Mouse (Mus musculus) heart, embryonic 11.5 days (tissue): ENCODE data around the gene Gpc5. TPM values are rescaled to one million over a fixed set of nuclear protein-coding genes. Genes with fewer than 3 reads are reported as not detected.

Source experiments
- ATAC-seq: fragments of 200-750 bp; cut with Nextera tagmentation; replicated peaks from 2 replicates; pipeline ENCODE4 v1.8.0; 2017; ENCODE audit warnings: moderate library complexity; ENCODE audit not compliant: insufficient number of reproducible peaks, low FRiP score, low TSS enrichment
- H3K27ac ChIP-seq: fragments of 300-500 bp; sonication (generic); 2 replicates; pipeline ENCODE4 v1.5.1; 2014; ENCODE audit warnings: mild to moderate bottlenecking, low read depth, low read length
- H3K27me3 ChIP-seq: fragments of 300-500 bp; sonication (generic); 2 replicates; pipeline ENCODE4 v1.6.1; 2014; ENCODE audit warnings: mild to moderate bottlenecking, low read length, mixed read lengths; ENCODE audit not compliant: control insufficient read depth, insufficient read depth
- H3K36me3 ChIP-seq: fragments of 300-500 bp; sonication (generic); 2 replicates; pipeline ENCODE4 v1.6.1; 2014; ENCODE audit warnings: mild to moderate bottlenecking, low read length, moderate library complexity, mixed read lengths; ENCODE audit not compliant: control insufficient read depth, insufficient read depth
- H3K4me1 ChIP-seq: fragments of 300-500 bp; sonication (generic); 2 replicates; pipeline ENCODE4 v1.6.1; 2014; ENCODE audit warnings: low read length; ENCODE audit not compliant: control insufficient read depth, insufficient read depth
- H3K4me2 ChIP-seq: fragments of 300-500 bp; sonication (generic); 2 replicates; pipeline ENCODE4 v1.6.1; 2014; ENCODE audit warnings: mild to moderate bottlenecking, moderate library complexity
- H3K4me3 ChIP-seq: fragments of 300-500 bp; sonication (generic); 2 replicates; pipeline ENCODE4 v1.5.1; 2014; ENCODE audit warnings: low read depth, low read length
- H3K9ac ChIP-seq: fragments of 300-500 bp; sonication (generic); 2 replicates; pipeline ENCODE4 v1.6.1; 2014; ENCODE audit warnings: mild to moderate bottlenecking, low read depth, low read length, moderate library complexity
- H3K9me3 ChIP-seq: fragments of 300-500 bp; sonication (generic); replicated peaks from 2 replicates; pipeline ENCODE4 v1.6.1; 2016; ENCODE audit warnings: low read length; ENCODE audit not compliant: control insufficient read depth
- WGBS: fragments of 180-500 bp; shearing (Covaris S2); extraction: QIAGEN DNeasy Blood & Tissue Kit; methylation state at CpG from one replicate; pipeline ENCODE4 v1.1.7; 2014; ENCODE audit not compliant: insufficient replicate concordance; 5-methylcytosine and 5-hydroxymethylcytosine counted together
- polyA plus RNA-seq: library from polyadenylated mRNA; unstranded; fragments of >200 nt; fragmentation: Nextera tagmentation; extraction: Ambion mirVana; gene quantifications from 2 replicates; pipeline ENCODE4 v1.2.1, GENCODE M21; 2014

Gpc5 gene
- polyA plus RNA-seq, 1 experiment from 2014 or later = 0.53 TPM

GRCm38 (mm10) chr14:115831219-115831755, 739.3 kb downstream of the Gpc5 start:
- Histone ChIP-seq H3K27ac (no peak overlapping the region), H3K4me1 (no peaks in the 10 kb centered on the region), H3K9ac (no peak overlapping the region), H3K4me3 (no peak overlapping the region), H3K9me3 (no peaks in the 10 kb centered on the region), H3K36me3 (no peaks in the 10 kb centered on the region), H3K4me2 (no peak overlapping the region), H3K27me3 (no peaks in the 10 kb centered on the region)
- WGBS = under 1% methylated on average over 7 of the region's 7 CpGs
- no peak for ATAC-seq

- Histone ChIP-seq H3K4me2 (no peak overlapping the region), H3K4me3 (no peak overlapping the region), H3K4me1 (no peaks in the 10 kb centered on the region), H3K9me3 (no peaks in the 10 kb centered on the region), H3K27me3 (no peaks in the 10 kb centered on the region), H3K36me3 (no peaks in the 10 kb centered on the region), H3K9ac (no peak overlapping the region), H3K27ac (no peak overlapping the region)
- 71% methylated on average over 10 of the region's 10 CpGs for WGBS
- no peak for ATAC-seq
These were observed 740.0 kb downstream of the Gpc5 start for GRCm38 (mm10) chr14:115831854-115832625.

- no peak for ATAC-seq
- H3K9ac ChIP-seq = no peak overlapping the region
- no peaks in the 10 kb centered on the region for H3K9me3 ChIP-seq
- no peak overlapping the region for H3K4me2 ChIP-seq
- no peaks in the 10 kb centered on the region for H3K4me1 ChIP-seq
- no peaks in the 10 kb centered on the region for H3K27me3 ChIP-seq
- WGBS = 68% methylated on average over 2 of the region's 2 CpGs
- H3K36me3 ChIP-seq = no peaks in the 10 kb centered on the region
- H3K4me3 ChIP-seq = no peak overlapping the region
- H3K27ac ChIP-seq = no peak overlapping the region
These were observed 751.8 kb downstream of the Gpc5 start for GRCm38 (mm10) chr14:115843783-115844182.

GRCm38 (mm10) chr14:115844773-115845427, 752.9 kb downstream of the Gpc5 start:
- Histone ChIP-seq H3K27me3 (no peaks in the 10 kb centered on the region), H3K9me3 (no peaks in the 10 kb centered on the region), H3K36me3 (no peaks in the 10 kb centered on the region), H3K9ac (no peak overlapping the region), H3K4me2 (no peak overlapping the region), H3K4me1 (no peaks in the 10 kb centered on the region), H3K27ac (no peak overlapping the region), H3K4me3 (no peak overlapping the region)
- 80% methylated on average over 1 of the region's 1 CpGs for WGBS
- ATAC-seq = no peak

GRCm38 (mm10) chr14:115869127-115869526, 777.1 kb downstream of the Gpc5 start:
- no peak overlapping the region for H3K9ac ChIP-seq
- no peaks in the 10 kb centered on the region for H3K9me3 ChIP-seq
- H3K4me1 ChIP-seq = no peaks in the 10 kb centered on the region
- 77% methylated on average over 3 of the region's 3 CpGs for WGBS
- no peaks in the 10 kb centered on the region for H3K27me3 ChIP-seq
- no peak overlapping the region for H3K4me2 ChIP-seq
- ATAC-seq = no peak
- H3K4me3 ChIP-seq = no peak overlapping the region
- H3K36me3 ChIP-seq = no peaks in the 10 kb centered on the region
- H3K27ac ChIP-seq = no peak overlapping the region

GRCm38 (mm10) chr14:115976062-115976461, 884.0 kb downstream of the Gpc5 start:
- no peak overlapping the region for H3K4me2 ChIP-seq
- H3K4me1 ChIP-seq = no peaks in the 10 kb centered on the region
- no peak for ATAC-seq
- H3K36me3 ChIP-seq = no peaks in the 10 kb centered on the region
- H3K4me3 ChIP-seq = no peak overlapping the region
- H3K27me3 ChIP-seq = no peaks in the 10 kb centered on the region
- H3K27ac ChIP-seq = no peak overlapping the region
- 83% methylated on average over 1 of the region's 1 CpGs for WGBS
- H3K9ac ChIP-seq = no peak overlapping the region
- H3K9me3 ChIP-seq = no peaks in the 10 kb centered on the region

- H3K4me3 ChIP-seq = no peak overlapping the region
- H3K4me1 ChIP-seq = no peaks in the 10 kb centered on the region
- H3K27me3 ChIP-seq = no peaks in the 10 kb centered on the region
- no peak overlapping the region for H3K4me2 ChIP-seq
- no peaks in the 10 kb centered on the region for H3K36me3 ChIP-seq
- no peak for ATAC-seq
- WGBS = 14% methylated on average over 2 of the region's 2 CpGs
- H3K9ac ChIP-seq = no peak overlapping the region
- H3K27ac ChIP-seq = no peak overlapping the region
- no peaks in the 10 kb centered on the region for H3K9me3 ChIP-seq
These were observed 887.2 kb downstream of the Gpc5 start for GRCm38 (mm10) chr14:115979233-115979632.

- Histone ChIP-seq H3K9ac (no peak overlapping the region), H3K4me3 (no peak overlapping the region), H3K9me3 (no peaks in the 10 kb centered on the region), H3K4me1 (no peaks in the 10 kb centered on the region), H3K4me2 (no peak overlapping the region), H3K36me3 (no peaks in the 10 kb centered on the region), H3K27ac (no peak overlapping the region), H3K27me3 (no peaks in the 10 kb centered on the region)
- ATAC-seq = no peak
- 41% methylated on average over 2 of the region's 2 CpGs for WGBS
These were observed 898.7 kb downstream of the Gpc5 start for GRCm38 (mm10) chr14:115990764-115991163.
